Mouse (Mus musculus): ENCODE measurements around the gene Sprr1b.
"Not testable (repeated sequence)": the region's sequence is repeated elsewhere in the genome, so short reads cannot be mapped to it uniquely, and the experiment has no call there.

Sprr1b gene

DNA sequence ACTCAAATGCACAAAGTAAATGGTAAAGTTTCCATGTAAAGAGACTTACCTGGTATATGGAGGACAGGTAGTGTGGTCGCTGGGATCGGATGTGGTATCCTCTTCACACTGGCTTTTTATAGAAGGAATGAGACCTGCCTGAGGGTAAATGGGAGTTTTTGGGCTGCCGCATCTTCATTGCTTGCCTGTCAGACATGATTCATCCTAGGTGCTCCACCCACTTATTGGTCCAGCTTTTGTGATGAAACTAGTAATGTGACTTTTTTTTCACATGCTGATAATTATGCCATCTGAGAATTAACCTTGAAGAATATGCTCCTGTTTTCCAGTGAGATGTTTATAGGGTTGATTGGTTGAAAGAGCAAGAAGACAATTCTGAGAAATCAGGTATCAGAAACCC is at the start of gene Sprr1b:
Gene Sprr1b, minus strand, starts transcription at position 101 of the 400 bp plus-strand sequence.
- no peak for DNase-seq (ENCODE audit: low spot score in 2 of 2)

DNA sequence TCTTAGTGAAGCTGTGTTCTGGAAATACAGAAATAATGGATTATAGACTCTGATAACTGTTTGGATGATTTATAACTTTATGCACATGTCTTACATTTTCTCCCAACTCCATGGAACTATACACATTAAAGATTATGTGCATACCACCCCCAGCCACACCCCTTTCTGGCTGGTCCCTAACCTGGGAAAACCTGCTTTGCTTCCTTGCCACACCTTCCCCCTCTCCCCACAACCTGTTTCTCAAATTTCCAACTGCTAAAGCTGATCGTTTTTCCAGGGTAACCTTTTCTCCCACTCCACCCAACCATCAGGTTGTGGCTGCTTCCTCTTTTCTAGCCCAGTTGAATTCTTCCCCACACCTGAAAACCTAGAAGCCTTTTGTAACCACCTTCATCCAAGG is 47.7 kb upstream of the Sprr1b start:
- DNase-seq (ENCODE audit: low spot score in 2 of 2), result no peak

DNA sequence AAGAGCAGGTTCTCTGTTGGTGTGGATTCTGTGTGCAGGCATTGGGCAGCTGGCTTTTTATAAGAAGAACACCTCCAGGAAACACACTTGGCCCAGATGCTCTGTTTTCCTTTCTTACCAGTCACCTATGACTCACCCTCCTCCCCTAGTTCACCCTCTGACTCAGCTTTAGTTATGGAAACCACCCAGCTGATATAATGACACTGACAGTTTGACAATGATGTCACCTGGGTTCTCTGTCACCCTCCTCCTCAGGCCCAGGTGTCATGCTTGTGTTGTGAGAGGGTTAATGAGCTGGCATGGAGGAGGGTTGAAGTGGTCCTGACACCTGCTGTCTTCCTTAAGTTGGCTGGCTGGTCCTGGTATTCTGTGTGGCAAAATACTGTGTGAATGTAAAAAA is 47.3 kb upstream of the Sprr1b start, which contains the start of gene Sprr1a:
Gene Sprr1a, minus strand, starts transcription at position 33 of the 400 bp plus-strand sequence.
- DNase-seq (ENCODE audit: low spot score in 2 of 2), result no peak

DNA sequence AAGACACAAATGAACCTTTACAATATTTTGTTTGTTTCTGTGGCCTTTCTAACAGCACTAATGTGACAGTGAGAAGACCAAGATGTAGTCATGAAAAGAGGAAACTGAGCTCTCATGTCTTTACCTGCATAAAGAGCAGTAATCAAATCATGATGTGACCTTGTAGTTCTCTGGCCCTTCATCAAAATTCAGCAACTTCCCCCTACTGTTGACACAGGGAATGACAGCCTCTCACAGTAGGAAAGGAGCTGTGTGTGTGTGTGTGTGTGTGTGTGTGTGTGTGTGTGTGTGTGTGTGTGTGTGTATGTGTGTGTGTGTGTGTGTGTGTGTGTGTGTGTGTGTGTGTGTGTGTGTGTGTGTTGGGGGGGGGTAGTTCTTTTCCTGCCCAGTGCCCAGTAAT is 42.7 kb upstream of the Sprr1b start:
- not testable (repeated sequence) for DNase-seq (ENCODE audit: low spot score in 2 of 2)

DNA sequence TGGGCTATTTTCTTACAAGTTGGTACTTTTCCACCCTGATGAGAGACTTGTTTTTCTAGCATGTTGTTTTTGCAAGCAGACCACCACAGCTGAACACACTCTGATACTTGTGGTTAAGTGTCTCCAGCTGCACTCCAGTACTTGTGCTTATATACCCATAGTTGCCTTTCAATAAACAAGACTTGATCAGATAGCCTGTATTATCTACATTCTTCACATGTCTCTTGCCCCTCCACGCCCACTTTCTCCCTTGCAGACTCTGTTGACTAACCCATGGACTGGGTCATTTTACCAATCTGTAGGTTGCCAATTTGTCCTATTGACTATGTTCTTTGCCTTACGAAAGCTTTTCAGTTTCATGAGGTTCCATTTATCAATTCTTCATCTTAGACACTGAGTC is 31.5 kb upstream of the Sprr1b start:
- no peak for DNase-seq (ENCODE audit: low spot score in 2 of 2)

DNA sequence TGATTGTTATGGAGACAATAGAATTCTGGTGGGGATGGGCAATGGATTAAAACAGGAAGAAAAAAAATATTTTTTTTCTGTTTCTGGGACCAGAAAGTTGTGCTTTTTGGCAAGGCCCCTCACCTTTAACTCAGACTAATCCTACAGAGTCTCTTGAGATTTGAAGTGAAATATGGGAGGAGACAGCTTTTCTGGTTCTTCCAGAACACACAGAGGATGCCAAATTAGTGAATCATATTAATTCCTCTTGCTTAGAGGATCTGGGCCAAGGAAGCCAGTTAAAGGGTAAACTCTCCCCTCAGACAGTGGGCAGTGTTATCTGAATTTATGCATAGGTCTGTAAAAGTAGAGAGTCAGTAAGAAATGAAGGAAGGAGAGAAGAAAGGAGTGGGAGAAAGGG is 28.8 kb upstream of the Sprr1b start:
- no peak for DNase-seq (ENCODE audit: low spot score in 2 of 2)

DNA sequence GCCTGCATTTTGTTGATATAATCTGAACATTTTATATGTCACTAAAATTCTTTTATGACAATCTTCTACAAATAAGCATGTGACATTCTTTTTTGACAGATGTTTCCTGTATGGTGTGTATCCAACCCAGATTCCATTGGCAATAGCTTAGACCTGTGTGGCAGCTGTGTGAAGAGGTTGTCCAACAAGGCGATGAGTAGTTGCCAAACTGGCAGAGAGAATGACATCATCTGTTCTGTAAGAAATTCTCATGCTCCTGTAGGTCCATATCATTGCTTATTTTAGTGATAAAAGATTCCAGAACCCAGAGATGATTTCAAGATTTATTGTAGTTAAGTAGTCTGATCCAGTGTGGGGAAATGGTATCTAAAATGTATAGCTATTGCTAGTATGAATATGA is 28.0 kb upstream of the Sprr1b start:
- no peak for DNase-seq (ENCODE audit: low spot score in 2 of 2)

DNA sequence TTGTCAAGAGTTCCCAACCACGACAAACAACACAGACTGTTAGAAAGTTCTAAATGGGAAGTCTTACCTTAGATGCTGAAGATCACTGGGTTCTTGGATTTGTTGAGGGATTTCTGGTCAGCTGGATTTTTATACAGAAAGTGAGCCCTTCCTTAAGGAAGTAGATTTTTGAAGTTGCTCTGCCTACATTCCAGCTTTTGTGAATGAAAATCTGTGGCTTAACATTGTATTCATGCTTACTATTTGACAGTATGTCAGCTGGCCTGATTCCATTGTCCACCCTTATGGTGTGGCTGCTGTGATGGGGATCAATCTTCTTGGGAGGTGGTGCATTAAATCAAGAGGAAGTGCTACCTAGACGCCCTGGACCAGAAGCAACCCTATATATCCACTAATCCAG is 20.0 kb upstream of the Sprr1b start, which contains the start of gene Sprr3:
Gene Sprr3, minus strand, starts transcription at position 101 of the 400 bp plus-strand sequence.
- DNase-seq (ENCODE audit: low spot score in 2 of 2), result no peak

DNA sequence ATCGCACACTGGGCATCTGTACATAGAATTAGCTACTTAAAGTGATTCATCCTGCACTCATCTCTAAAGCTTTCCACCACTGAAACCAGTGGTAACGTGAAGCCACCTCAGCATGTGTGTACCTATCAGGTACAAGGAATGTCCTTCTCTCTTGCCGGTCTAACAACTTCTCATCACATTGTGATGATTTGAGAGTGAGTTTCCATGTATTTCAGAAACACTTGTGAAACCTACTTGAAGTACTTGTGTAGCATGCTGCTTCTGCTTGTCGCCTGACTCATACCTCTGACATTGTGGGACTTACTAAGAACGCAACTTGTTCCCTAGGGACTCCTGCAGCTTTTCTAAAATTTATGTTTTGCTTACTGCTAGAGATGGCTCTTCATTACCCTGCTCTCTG is 16.6 kb upstream of the Sprr1b start:
- DNase-seq (ENCODE audit: low spot score in 2 of 2), result no peak

DNA sequence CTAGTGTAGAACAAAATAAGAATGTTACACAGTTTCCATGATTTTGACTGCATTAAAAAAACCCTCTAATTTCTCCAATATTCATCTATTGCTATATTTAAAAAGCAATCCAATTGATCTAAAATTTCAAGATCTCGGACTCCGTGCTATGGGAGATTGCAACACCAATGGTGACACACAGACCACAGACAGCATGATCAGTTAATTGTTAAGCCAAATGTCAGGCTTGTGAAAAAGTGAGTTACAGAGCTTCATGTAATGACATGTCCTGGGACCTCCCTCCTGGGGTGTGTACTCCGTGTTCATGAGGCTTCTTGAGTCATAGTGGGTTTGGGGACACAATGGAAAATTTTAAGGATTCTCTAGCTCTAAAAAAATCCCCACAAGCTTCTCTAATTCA is 1.6 kb upstream of the Sprr1b start:
- DNase-seq (ENCODE audit: low spot score in 2 of 2), result no peak

DNA sequence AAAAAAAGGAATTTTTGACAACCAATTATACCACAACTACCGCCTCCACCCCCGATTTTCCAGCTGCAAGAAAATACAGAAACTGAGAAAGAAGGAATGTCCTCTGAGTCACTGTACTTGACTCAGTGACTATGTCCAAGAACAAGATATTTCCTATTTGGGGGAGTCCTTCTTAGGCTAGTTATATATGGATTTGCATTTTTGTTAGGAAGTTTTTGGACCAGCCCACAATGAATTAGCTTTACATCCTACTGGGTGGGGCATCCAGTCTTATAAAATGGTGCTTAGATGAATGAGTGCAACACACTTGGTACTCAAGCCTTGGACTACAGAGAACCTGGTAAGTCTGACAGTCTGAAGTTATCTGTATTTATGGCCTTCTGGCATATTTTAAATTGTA is 6.3 kb downstream of the Sprr1b start, which contains the start of gene Sprr2k:
Gene Sprr2k, plus strand, starts transcription at position 301 of the 400 bp plus-strand sequence.
- no peak for DNase-seq (ENCODE audit: low spot score in 2 of 2)

DNA sequence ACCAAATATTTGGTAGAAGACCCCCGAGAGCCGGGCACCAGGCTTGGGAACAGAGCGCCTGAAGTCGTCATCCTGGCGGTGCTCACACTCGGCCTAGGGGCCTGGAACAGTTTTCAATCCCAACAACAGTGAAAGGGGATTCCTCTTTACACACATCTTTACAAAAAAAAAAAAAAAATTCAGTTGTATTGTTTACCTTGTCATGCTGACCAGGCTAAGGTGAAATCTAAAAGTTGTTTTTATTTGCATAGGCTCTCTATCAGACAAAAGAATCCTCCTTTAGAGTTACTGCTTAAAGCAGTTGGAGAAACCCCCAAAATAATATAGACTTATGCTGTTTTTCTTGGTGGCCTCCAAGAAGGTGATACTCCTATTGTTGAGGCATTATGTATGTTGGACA is 9.3 kb downstream of the Sprr1b start, which contains the start of gene Gm9774:
Gene Gm9774, minus strand, starts transcription at position 101 of the 400 bp plus-strand sequence.
- DNase-seq (ENCODE audit: low spot score in 2 of 2), result no peak

DNA sequence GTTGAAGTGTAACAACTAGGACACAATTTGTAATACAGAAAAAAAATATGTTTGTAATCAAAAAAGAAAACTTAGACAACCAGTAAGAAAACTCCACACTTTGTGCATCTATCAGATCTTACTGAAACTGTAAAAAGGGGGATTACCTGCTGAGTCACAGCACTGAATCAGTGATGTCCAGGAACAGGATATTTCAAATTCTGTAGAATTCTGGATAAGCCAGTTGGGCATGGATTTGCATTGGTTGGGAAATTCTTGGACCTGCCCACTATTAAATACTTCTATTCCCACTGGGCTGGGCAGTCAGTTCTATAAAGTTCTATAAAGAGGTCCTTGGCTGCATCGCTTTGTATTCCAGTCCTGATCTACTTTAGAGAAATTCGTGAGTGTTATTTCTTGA is 20.8 kb downstream of the Sprr1b start, which contains the start of gene Sprr2j-ps:
Gene Sprr2j-ps, plus strand, starts transcription at position 301 of the 400 bp plus-strand sequence.
- no peak for DNase-seq (ENCODE audit: low spot score in 2 of 2)

DNA sequence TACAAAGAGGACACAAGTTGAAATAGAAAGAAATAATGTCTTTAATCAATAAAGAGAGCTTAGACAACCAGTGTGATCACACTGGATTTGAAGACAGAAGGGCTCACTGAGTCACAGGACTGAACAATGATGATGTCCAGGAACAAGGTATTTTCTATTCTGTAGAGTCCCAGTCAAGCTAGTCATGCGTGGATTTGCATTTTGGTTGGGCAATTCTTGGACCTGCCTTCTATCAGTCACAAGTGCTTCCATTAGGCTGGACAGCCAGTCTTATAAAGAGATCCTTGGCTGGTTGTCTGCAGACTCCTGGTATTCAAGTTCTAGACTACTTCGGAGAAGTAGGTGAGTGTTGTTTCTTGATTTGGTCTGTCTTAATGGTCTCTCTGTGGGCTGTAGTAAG is 30.9 kb downstream of the Sprr1b start, which contains the start of gene Sprr2i:
Gene Sprr2i, plus strand, starts transcription at position 301 of the 400 bp plus-strand sequence.
- DNase-seq (ENCODE audit: low spot score in 2 of 2), result no peak

DNA sequence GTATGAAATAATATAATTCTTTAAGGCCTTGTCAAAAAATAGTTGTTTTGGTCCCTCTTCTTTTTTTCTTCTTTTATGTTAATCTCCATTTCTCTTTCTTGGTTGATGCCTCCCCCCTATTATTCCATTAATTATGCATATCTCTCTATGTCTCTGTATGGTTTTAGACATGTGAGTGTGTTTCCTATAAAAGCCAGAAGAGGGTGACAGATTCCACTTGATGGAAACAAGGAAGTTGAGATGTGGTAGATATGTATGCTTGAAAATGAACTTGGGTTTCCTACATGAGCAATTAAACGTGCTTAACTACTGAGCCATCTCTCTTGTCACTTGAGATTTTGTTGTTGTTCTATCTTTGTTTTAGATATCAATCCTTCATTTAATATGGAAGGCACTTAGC is 44.3 kb downstream of the Sprr1b start:
- DNase-seq (ENCODE audit: low spot score in 2 of 2), result no peak
